ENCODE assay signal across 13 mouse cellular contexts in the genomic region with DNA sequence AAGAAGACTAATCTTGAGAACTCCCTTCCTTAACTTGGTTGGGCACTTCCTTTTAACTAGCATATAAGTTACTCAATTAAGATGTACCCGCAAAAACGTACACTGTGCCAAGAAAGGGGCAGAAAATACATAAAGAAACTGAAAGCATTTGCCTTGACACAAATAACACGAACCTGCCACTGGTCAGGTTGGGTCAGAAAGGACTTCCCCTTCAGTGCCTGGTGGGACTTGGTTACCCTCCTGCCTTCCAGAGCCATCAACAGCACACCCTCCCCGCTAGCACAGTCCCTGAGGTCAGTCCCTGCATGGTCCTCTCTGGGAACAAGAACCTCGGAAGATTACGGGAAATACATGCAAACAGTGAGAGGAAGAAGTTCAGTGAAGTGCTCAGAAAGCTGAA. TPM values are rescaled to one million over a fixed set of nuclear protein-coding genes. Genes with fewer than 3 reads are reported as not detected.
DNase-seq lines count a peak whose midpoint lies in the region; ATAC-seq and TF ChIP-seq lines count a peak whose summit lies in the region.
"Had no signal": no experiment of that assay in that cellular context is flagged by ENCODE, and none has a peak within 500 bp of the region (broad histone marks: within the 10 kb centered on the region; RNA-seq: fewer than 3 reads in every experiment).

No protein-coding gene starts in this region.

- DNase-seq in CD4-positive helper T cell, adult 2 months (ENCODE audit: low read depth, low spot score): peak; percentile 38
- no peak for DNase-seq in G1E (ENCODE audit: low spot score)
- peak; percentile 38 to 62 for DNase-seq in natural killer cell, adult 2 months (ENCODE audit: low spot score in 2 of 2)
- no peak for DNase-seq in urinary bladder, postnatal 14 days (ENCODE audit: low spot score)
- DNase-seq in right cerebral cortex, postnatal 25 days: no peak
- DNase-seq in lung, postnatal 14 days: no peak
- DNase-seq: adrenal gland, postnatal 10 days; cerebellum, adult 9-11 months; gastrocnemius, postnatal 25 days had no signal

- no peaks in the 10 kb centered on the region for H3K36me3 ChIP-seq in G1E (replicated peaks)
- H3K36me3 ChIP-seq: embryonic facial prominence, embryonic 10.5 days; kidney, embryonic 15.5 days had no signal

- H3K9me3 ChIP-seq in G1E (replicated peaks): no peaks in the 10 kb centered on the region
- H3K9me3 ChIP-seq: embryonic facial prominence, embryonic 10.5 days; kidney, embryonic 15.5 days had no signal

- peaks cover 6% of the 10 kb centered on the region for H3K4me1 ChIP-seq in G1E (ENCODE audit: insufficient read depth, low read depth, low read length)
- H3K4me1 ChIP-seq: embryonic facial prominence, embryonic 10.5 days; kidney, embryonic 15.5 days had no signal

- H3K27me3 ChIP-seq in G1E (ENCODE audit: insufficient read depth, low read length): peaks cover 14% of the 10 kb centered on the region
- H3K27me3 ChIP-seq: kidney, embryonic 15.5 days had no signal

- no peak for TF ChIP-seq CTCF in G1E (IDR thresholded peaks at IDR 0.05; ENCODE audit: low read depth, low read length)

- no peak for ATAC-seq in G1E (ENCODE audit: extremely low read depth, insufficient number of reproducible peaks, low FRiP score, poor library complexity, severe bottlenecking)
- ATAC-seq in inflammation-experienced regulatory T-cells, adult 6 months: peak; percentile 26
- ATAC-seq: midbrain, embryonic 16.5 days had no signal

- peak overlapping the region; percentile 48; the same call in 1 of the 2 replicates for H3K4me3 ChIP-seq in G1E (ENCODE audit: low read depth, low read length)
- H3K4me3 ChIP-seq: embryonic facial prominence, embryonic 10.5 days; kidney, embryonic 15.5 days had no signal

RNA-seq across cellular contexts. Expression of gene Abracl, which starts 34.0 kb away (rescaled TPM):
- total RNA-seq in G1E (2014; fragmentation: Nextera tagmentation) (40.1 and 55.2 TPM in 2 replicates), G1E (2017) (275 and 289 TPM in 2 replicates)
- polyA plus RNA-seq in G1E (2012): 19.8 and 20.1 TPM in 2 replicates
- 100 to 1,000 TPM; 410 to 733 (median 423) TPM for polyA plus RNA-seq in inflammation-experienced regulatory T-cells, adult 6 months (2017; shearing (Covaris generic))

RNA-seq across cellular contexts. Expression of gene Heca, which starts 41.3 kb away (rescaled TPM):
- total RNA-seq in G1E (2014; fragmentation: Nextera tagmentation) (27.0 and 27.5 TPM in 2 replicates), G1E (2017) (34.2 and 37.6 TPM in 2 replicates)
- 7.7 and 8.6 TPM in 2 replicates for polyA plus RNA-seq in G1E (2012)
- 10 to 100 TPM; 20.6 to 36.9 (median 27.7) TPM for polyA plus RNA-seq in inflammation-experienced regulatory T-cells, adult 6 months (2017; shearing (Covaris generic))

Comparison
In these comparisons a context has a peak if more than half of its experiments do, and no peak if none do; other contexts are left out.
1. DNase-seq: peak in CD4-positive helper T cell, adult 2 months (single experiment) and natural killer cell, adult 2 months (2 of 2); none in G1E (single experiment), urinary bladder, postnatal 14 days (single experiment), right cerebral cortex, postnatal 25 days (single experiment) and lung, postnatal 14 days (single experiment).
2. RNA of gene Abracl, which starts 34.0 kb away (polyA plus RNA-seq): 410 to 733 TPM in inflammation-experienced regulatory T-cells, adult 6 months; 19.8 to 20.1 TPM in G1E; every median in the first group is over 10 times any median in the second.